Mouse (Mus musculus): ENCODE measurements around the gene Olfr1022.

- TF ChIP-seq TAL1 (IDR thresholded peaks at IDR 0.05; ENCODE audit: low read length) (no peak), GATA1 (IDR thresholded peaks at IDR 0.05; ENCODE audit: low read length) (no peak)
These were observed 46.5 kb downstream of the Olfr1022 start, which contains the start of gene Olfr1025-ps1 for GRCm38 (mm10) chr2:85914893-85915292.
